Mouse (Mus musculus) cortical plate, adult 2 months (tissue): ENCODE data around the gene Hist1h2bb.

ENCODE experiments used
- CTCF ChIP-seq: fragments of 200-500 bp; IDR thresholded peaks from 2 replicates; pipeline ENCODE4 v1.5.1; 2011; ENCODE audit warnings: mild to moderate bottlenecking, control low read depth, low read length; ENCODE audit not compliant: insufficient read depth; ENCODE audit errors: extremely low read depth
- POLR2A ChIP-seq: fragments of 200-500 bp; IDR thresholded peaks from 2 replicates; pipeline ENCODE4 v1.6.1; 2011; ENCODE audit warnings: mild to moderate bottlenecking, low read length, control low read depth; ENCODE audit not compliant: insufficient read depth; ENCODE audit errors: extremely low read depth

DNA sequence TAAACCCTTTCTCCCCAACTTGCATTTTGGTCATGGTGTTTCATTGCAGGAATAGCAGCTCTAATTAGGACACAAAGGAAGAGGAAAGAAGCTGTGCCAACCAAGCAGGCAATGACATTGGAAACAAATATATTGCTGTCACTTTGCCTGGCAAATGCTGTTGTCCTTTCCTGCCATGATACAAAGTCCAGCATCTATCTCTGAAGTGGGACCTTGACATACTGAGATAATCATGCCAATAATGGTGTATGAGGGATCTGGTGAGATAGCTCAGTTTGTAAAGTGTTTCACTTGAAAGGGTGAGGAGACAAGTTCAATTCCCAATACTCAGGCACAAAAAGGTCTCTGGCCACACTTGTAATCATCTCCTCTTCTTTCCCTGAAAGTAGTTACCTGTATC, 20.2 kb downstream of the Hist1h2bb start:
- no peak for TF ChIP-seq CTCF
- TF ChIP-seq POLR2A, result no peak
